Mouse (Mus musculus) heart, embryonic 14.5 days (tissue): Measurements from ENCODE around the gene Myom3. TPM values are rescaled to one million over a fixed set of nuclear protein-coding genes. Genes with fewer than 3 reads are reported as not detected.

Experiments
- ATAC-seq: fragments of 200-750 bp; cut with Nextera tagmentation; 2 replicates; pipeline ENCODE4 v1.8.0; 2017; ENCODE audit warnings: low read depth, moderate TSS enrichment; ENCODE audit not compliant: insufficient number of reproducible peaks, insufficient read depth, low FRiP score
- H3K27ac ChIP-seq, 2 experiments: fragments of 200-500 bp in 1 of 2; fragments of 300-500 bp in 1 of 2; sonication (generic) in 1 of 2; replicated peaks in 1 of 2; 2 replicates each; pipeline ENCODE4 v1.5.1; 2012 to 2014; ENCODE audit warnings: low read depth in 2 of 2, low read length in 2 of 2, control low read depth in 1 of 2, mild to moderate bottlenecking in 1 of 2, mixed read lengths in 1 of 2; ENCODE audit not compliant: control insufficient read depth in 1 of 2, insufficient read depth in 1 of 2
- H3K27me3 ChIP-seq: fragments of 300-500 bp; sonication (generic); 2 replicates; pipeline ENCODE4 v1.6.1; 2014; ENCODE audit warnings: mild to moderate bottlenecking, low read length, control low read depth; ENCODE audit not compliant: control insufficient read depth, insufficient read depth
- H3K36me3 ChIP-seq: fragments of 300-500 bp; sonication (generic); 2 replicates; pipeline ENCODE4 v1.6.1; 2014; ENCODE audit warnings: mild to moderate bottlenecking, control low read depth, low read length, mixed read lengths; ENCODE audit not compliant: control insufficient read depth, insufficient read depth
- H3K4me1 ChIP-seq, 2 experiments: fragments of 200-500 bp in 1 of 2; fragments of 300-500 bp in 1 of 2; sonication (generic) in 1 of 2; 2 replicates each; pipeline ENCODE4 v1.6.1; 2012 to 2014; ENCODE audit warnings: low read length in 2 of 2, control low read depth in 1 of 2, mixed read lengths in 1 of 2; ENCODE audit not compliant: control insufficient read depth in 2 of 2, insufficient read depth in 2 of 2
- H3K4me2 ChIP-seq: fragments of 300-500 bp; sonication (generic); 2 replicates; pipeline ENCODE4 v1.6.1; 2014; ENCODE audit warnings: mild to moderate bottlenecking, low read length
- H3K4me3 ChIP-seq, 2 experiments: fragments of 200-500 bp in 1 of 2; fragments of 300-500 bp in 1 of 2; sonication (generic) in 1 of 2; 2 replicates each; pipeline ENCODE4 v1.5.1; 2012 to 2014; ENCODE audit warnings: low read length in 2 of 2, mild to moderate bottlenecking in 2 of 2, control low read depth in 1 of 2, low read depth in 1 of 2, moderate library complexity in 1 of 2; ENCODE audit not compliant: control insufficient read depth in 1 of 2, insufficient read depth in 1 of 2
- H3K9ac ChIP-seq: fragments of 300-500 bp; sonication (generic); 2 replicates; pipeline ENCODE4 v1.6.1; 2014; ENCODE audit warnings: mild to moderate bottlenecking, low read length
- H3K9me3 ChIP-seq: fragments of 300-500 bp; sonication (generic); 2 replicates; pipeline ENCODE4 v1.6.1; 2016; ENCODE audit warnings: low read length, control low read depth; ENCODE audit not compliant: control insufficient read depth
- WGBS: fragments of 180-500 bp; shearing (Covaris S2); extraction: QIAGEN DNeasy Blood & Tissue Kit; methylation state at CpG from one replicate; pipeline ENCODE4 v1.1.7; 2014; 5-methylcytosine and 5-hydroxymethylcytosine counted together
- polyA plus RNA-seq: library from polyadenylated mRNA; unstranded; fragments of >200 nt; fragmentation: Nextera tagmentation; extraction: Ambion mirVana; gene quantifications from 2 replicates; pipeline ENCODE4 v1.2.1, GENCODE M21; 2014

Gene Myom3
- polyA plus RNA-seq, 1 experiment from 2014 or later = 0.12 TPM

GRCm38 (mm10) chr4:135770611-135771305, 11.2 kb downstream of the Myom3 start:
- no peak overlapping the region for H3K9ac ChIP-seq
- H3K4me2 ChIP-seq = no peak overlapping the region
- 90% methylated on average over 18 of the region's 18 CpGs for WGBS

GRCm38 (mm10) chr4:135771592-135771991, 12.1 kb downstream of the Myom3 start:
- Histone ChIP-seq H3K4me1 (peaks cover 9 to 17% of the 10 kb centered on the region in 2 experiments), H3K4me2 (no peak overlapping the region), H3K27ac (peak overlapping the region; percentile 66 to 92; a peak in 3 of 4 replicates), H3K4me3 (no peak overlapping the region), H3K9ac (no peak overlapping the region), H3K9me3 (no peaks in the 10 kb centered on the region), H3K36me3 (no peaks in the 10 kb centered on the region), H3K27me3 (no peaks in the 10 kb centered on the region)
- no peak for ATAC-seq
- WGBS = 89% methylated on average over 6 of the region's 6 CpGs

More at GRCm38 (mm10) chr4:135770611-135771305, 11.2 kb downstream of the Myom3 start:
- H3K27me3 ChIP-seq = no peaks in the 10 kb centered on the region
- H3K27ac ChIP-seq = no peak overlapping the region
- ATAC-seq = no peak
- H3K4me3 ChIP-seq = no peak overlapping the region
- H3K4me1 ChIP-seq = peaks cover 9 to 17% of the 10 kb centered on the region in 2 experiments
- H3K9me3 ChIP-seq = no peaks in the 10 kb centered on the region
- H3K36me3 ChIP-seq = no peaks in the 10 kb centered on the region

GRCm38 (mm10) chr4:135772671-135773070, 13.2 kb downstream of the Myom3 start:
- no peaks in the 10 kb centered on the region for H3K27me3 ChIP-seq
- H3K4me1 ChIP-seq = peaks cover 9 to 17% of the 10 kb centered on the region in 2 experiments
- no peak overlapping the region for H3K9ac ChIP-seq
- WGBS = 19% methylated on average over 4 of the region's 4 CpGs
- H3K4me2 ChIP-seq = 0 out of 2 replicates have a peak overlapping the region, but pooled peaks have one; percentile 21
- peak; percentile 88 for ATAC-seq
- H3K36me3 ChIP-seq = no peaks in the 10 kb centered on the region
- H3K4me3 ChIP-seq = no peak overlapping the region
- H3K9me3 ChIP-seq = no peaks in the 10 kb centered on the region
- H3K27ac ChIP-seq = peak overlapping the region; percentile 66 to 92

GRCm38 (mm10) chr4:135774496-135774895, 15.0 kb downstream of the Myom3 start:
- H3K9me3 ChIP-seq = no peaks in the 10 kb centered on the region
- H3K36me3 ChIP-seq = no peaks in the 10 kb centered on the region
- no peak overlapping the region for H3K27ac ChIP-seq
- WGBS = 50% methylated on average over 8 of the region's 8 CpGs
- no peak for ATAC-seq
- no peaks in the 10 kb centered on the region for H3K27me3 ChIP-seq
- peaks cover 10 to 17% of the 10 kb centered on the region in 2 experiments for H3K4me1 ChIP-seq
- no peak overlapping the region for H3K4me2 ChIP-seq
- no peak overlapping the region for H3K4me3 ChIP-seq
- H3K9ac ChIP-seq = no peak overlapping the region

GRCm38 (mm10) chr4:135776850-135777249, 17.3 kb downstream of the Myom3 start:
- Histone ChIP-seq H3K4me2 (no peak overlapping the region), H3K27ac (no peak overlapping the region), H3K4me1 (peaks cover 13 to 15% of the 10 kb centered on the region in 2 experiments), H3K9me3 (no peaks in the 10 kb centered on the region), H3K36me3 (no peaks in the 10 kb centered on the region), H3K9ac (no peak overlapping the region), H3K4me3 (no peak overlapping the region), H3K27me3 (no peaks in the 10 kb centered on the region)
- WGBS = 83% methylated on average over 4 of the region's 4 CpGs
- no peak for ATAC-seq

GRCm38 (mm10) chr4:135779661-135780060, 20.1 kb downstream of the Myom3 start:
- Histone ChIP-seq H3K27me3 (no peaks in the 10 kb centered on the region), H3K27ac (no peak overlapping the region), H3K9ac (no peak overlapping the region), H3K4me1 (peaks cover 2 to 5% of the 10 kb centered on the region in 2 experiments; a peak in 1 of 4 replicates), H3K9me3 (no peaks in the 10 kb centered on the region), H3K4me3 (no peak overlapping the region), H3K4me2 (no peak overlapping the region), H3K36me3 (no peaks in the 10 kb centered on the region)
- no peak for ATAC-seq
- WGBS = 66% methylated on average over 9 of the region's 9 CpGs

GRCm38 (mm10) chr4:135780255-135780654, 20.7 kb downstream of the Myom3 start:
- Histone ChIP-seq H3K27ac (no peak overlapping the region), H3K4me3 (no peak overlapping the region), H3K9me3 (no peaks in the 10 kb centered on the region), H3K9ac (no peak overlapping the region), H3K36me3 (no peaks in the 10 kb centered on the region), H3K27me3 (no peaks in the 10 kb centered on the region), H3K4me2 (no peak overlapping the region), H3K4me1 (peaks cover 0 to 4% of the 10 kb centered on the region in 2 experiments; a peak in 1 of 4 replicates)
- peak; percentile 48; the same call in 1 of the 2 replicates for ATAC-seq
- 57% methylated on average over 3 of the region's 3 CpGs for WGBS
